Mouse (Mus musculus): ENCODE data around the gene Calhm5.
A peak's percentile ranks its signal among the peaks of the same experiment; 100 is the strongest.

Gene Calhm5

DNA sequence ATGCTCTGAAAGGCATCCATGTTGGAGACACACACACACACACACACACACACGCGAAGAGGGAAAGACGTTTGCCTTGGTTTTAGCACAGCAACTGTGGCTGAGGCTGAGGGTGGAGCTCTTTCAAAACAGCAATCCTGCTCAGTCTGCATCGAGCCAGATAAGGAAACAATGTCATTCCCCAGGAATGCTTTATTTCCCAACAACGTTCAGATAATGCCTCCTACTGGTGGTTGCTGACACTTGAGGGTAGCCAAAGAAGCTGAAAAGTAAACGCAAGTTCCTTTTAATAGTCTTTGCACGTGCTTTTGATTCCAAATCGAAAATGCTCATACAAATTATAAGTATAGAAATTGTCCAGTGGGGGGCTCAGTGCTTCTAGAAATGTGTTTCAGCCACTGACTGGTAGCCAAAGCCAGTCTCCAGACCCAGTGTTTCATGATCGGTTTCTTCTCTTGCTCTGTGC, at the start of gene Calhm5:
Gene Calhm5 (minus strand): TSS at position 102 of the 466 bp plus-strand sequence.
- peak; percentile 15 for DNase-seq (ENCODE audit: low spot score)

DNA sequence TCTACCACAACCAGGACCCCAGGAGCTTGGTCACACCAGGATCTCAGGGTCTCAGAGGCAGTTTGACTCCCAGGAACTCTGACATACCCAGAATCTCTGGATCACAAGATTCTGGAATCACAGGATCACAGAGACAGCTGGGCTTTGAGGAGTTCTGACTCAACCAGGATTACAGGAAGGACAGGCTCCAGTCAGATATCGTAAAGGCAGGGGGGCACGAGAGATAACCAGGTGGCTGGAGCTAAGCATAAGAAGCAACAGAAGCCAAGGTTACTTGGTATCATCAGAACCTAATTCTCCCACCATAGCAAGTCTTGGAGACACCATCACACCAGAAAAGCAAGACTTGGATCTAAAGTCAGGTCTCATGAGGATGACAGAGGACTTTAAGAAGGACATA, 45.4 kb upstream of the Calhm5 start:
- no peak for DNase-seq (ENCODE audit: low spot score)

GRCm38 (mm10) chr10:34139768-34140167, 43.4 kb upstream of the Calhm5 start:
- no peak for DNase-seq (ENCODE audit: low spot score)

- DNase-seq (ENCODE audit: low spot score) = no peak
Measured at GRCm38 (mm10) chr10:34138027-34138426, 41.7 kb upstream of the Calhm5 start.

- DNase-seq (ENCODE audit: low spot score) = no peak
Measured at GRCm38 (mm10) chr10:34136432-34136831, 40.1 kb upstream of the Calhm5 start.

DNA sequence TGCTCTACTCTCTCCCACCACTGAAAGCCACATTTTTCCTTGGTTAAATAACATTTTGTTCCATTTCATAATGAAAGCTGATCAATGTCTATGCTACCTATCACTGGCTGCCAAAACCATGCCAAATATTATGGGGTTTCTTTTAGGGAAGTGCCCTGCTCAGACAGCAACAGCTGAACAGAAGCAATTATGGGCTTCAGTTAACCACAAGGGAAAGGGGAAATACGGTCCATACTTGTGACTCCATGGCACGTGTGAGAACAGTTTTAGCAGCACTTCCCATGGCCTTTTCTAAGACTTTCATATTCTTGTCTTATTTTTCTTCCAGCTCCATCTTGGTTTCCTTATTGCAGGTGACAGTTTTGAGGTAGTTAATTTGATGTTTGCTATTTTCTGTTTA, 35.0 kb upstream of the Calhm5 start:
- no peak for DNase-seq (ENCODE audit: low spot score)

DNA sequence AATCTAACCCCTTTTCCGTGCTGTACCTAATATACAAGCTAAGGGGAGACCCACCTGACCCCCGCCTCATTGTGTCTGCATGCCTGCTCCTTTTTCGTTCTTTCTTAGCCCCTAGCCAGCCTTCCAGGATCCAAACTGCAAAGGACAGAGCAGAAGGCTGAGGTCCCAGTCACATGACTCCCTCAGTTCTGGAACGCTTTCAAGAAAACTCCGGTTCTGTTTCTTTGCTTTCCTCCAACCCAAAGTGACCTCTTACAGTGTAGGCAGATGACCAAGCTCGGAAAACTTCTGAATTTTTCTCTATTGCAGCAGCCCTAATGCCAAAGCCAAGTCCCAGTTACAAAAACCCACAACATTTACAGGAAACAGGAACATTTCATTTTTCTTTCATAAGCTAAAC, 32.1 kb upstream of the Calhm5 start:
- no peak for DNase-seq (ENCODE audit: low spot score)

GRCm38 (mm10) chr10:34127392-34128378, 31.4 kb upstream of the Calhm5 start, which contains the start of gene Calhm6:
Gene Calhm6, minus strand, starts transcription at chr10:34127984.
- DNase-seq (ENCODE audit: low spot score) = peak; percentile 55

DNA sequence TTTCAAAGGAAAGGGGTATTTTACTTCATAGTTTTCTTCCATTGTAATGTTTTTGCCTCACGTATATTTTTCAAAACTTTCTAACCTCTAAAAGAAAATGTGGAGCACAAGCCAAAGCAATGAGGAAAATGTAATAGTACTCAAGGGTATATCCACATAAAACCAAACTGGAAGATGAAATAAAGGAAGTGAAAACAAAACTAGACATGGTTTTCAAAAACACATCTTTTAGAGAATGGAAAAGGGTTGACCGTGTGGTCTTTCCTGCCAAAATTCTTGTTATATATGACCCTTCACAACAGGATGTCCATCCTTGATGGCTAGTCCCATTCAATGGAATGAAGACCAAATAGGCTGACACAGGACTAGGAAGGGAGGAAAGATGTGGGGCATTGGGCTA, 22.1 kb upstream of the Calhm5 start:
- no peak for DNase-seq (ENCODE audit: low spot score)

DNA sequence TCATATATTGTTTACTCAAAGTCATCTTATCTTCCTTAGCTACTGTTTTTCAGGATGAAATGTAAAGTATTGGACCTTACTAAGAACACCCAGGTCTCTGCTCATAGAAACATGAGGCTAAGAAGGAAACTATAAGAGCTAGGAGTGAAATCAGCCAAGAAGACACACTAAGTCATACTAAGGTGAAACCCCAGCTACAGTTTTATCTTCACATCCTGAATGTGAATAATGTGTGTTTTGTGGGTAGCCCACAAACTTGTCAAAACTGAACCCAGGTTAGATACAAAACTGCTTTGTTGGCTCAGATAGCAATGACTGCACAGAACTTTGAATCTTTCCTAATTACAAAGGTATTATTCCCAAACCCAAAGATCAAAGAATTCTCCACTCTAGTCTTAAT, 21.5 kb upstream of the Calhm5 start:
- no peak for DNase-seq (ENCODE audit: low spot score)

GRCm38 (mm10) chr10:34117131-34117530, 20.8 kb upstream of the Calhm5 start:
- DNase-seq (ENCODE audit: low spot score) = no peak

DNA sequence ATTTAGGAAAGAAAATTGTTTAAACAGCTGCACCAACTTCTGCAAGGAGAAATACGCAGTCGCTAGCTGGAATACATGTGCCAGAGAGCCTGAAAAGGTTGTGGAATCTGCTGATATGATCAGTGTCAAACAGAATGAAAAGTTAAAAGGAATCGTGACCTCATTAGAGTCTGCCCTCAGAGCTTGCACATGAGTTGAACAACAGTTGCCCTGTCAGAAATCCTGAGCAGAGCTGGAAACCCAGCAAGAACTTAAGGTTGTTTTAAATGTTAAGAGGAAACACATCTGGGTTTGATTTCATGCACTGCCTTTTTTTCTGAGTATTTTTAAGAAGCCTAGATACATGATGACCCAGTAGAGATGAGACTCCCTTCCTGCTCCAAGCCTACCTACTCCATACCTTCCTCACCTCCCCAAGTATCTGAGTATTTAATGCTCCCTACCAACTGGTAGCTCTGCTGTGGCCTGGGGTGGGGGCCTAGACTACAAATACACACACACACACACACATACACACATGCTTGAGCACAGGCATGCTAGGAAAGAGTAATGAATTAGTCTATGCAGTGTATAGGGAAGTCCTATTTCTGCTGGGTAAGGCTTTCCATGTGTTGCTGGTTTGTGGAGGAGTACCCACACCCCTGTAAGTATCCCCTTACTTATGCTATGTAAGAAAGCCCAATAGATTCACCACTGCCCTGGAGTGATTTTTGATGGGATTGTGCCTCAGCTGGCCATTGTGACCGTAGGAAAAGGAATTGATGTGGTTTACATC, 15.8 kb upstream of the Calhm5 start:
- peak; percentile 12 for DNase-seq (ENCODE audit: low spot score)

GRCm38 (mm10) chr10:34110863-34111465, 14.6 kb upstream of the Calhm5 start:
- peak; percentile 80 for DNase-seq (ENCODE audit: low spot score)

DNA sequence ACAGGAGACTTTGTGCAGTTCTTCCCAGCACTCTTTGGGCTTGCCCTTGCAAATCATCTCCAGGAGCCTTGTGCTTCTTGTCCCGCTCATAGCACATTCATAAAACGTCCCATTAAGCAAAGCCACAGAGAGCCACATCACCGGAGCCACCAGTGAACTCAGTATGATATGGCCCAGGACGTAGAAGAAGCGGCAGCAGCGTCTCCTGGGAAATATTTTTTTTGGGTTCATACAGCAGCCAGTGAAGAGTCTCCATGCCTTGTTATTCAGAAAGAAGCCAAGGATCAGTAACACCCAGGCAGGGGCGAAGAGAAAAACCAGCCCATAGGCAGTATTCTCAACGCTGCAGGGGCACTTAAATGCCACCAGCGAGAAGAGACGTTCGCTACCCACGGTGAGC, 355 bp downstream of the Calhm5 start:
- no peak for DNase-seq (ENCODE audit: low spot score)

GRCm38 (mm10) chr10:34095147-34095546, 1.2 kb downstream of the Calhm5 start:
- no peak for DNase-seq (ENCODE audit: low spot score)

GRCm38 (mm10) chr10:34091888-34092287, 4.4 kb downstream of the Calhm5 start:
- DNase-seq (ENCODE audit: low spot score) = no peak

DNA sequence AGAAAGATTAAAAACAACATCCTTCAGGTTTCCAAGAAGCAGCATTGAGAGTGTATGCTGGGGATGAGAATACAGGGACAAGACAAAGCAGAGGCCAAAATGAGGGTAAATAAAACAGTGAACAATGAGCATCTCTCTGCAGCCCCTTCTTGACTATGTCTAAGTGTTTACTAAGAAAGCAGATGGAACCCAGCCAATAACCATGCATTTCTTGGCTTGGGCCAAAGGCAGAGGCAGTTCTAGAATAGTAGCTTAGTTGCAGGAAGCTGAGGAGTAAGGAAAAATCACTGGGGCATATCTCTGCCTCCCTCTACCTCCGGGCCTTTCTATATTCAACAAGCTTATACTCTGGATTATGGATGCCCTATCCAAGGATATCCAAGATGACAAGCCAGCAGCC, 5.8 kb downstream of the Calhm5 start:
- DNase-seq (ENCODE audit: low spot score) = no peak

- no peak for DNase-seq (ENCODE audit: low spot score)
Measured at GRCm38 (mm10) chr10:34089517-34089916, 6.8 kb downstream of the Calhm5 start.

DNA sequence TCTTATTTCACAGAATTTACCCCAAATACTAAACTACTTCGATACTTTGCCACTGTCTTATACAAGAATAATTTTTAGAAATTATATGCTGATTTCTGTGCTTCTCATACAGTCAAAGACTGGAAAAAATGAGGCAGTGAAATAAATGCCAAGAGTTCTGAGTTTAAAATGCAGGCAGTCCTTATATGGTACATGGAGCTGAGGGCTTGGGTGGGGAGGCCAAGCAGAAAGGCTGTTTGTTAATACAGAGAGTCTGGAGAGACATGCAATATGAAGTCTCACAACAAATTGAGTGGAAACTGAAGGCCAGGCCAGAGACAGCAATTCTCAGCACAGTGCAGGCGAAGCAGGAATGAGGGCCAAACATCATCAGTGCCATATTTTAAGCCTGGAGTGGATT, 7.8 kb downstream of the Calhm5 start:
- DNase-seq (ENCODE audit: low spot score) = no peak

- DNase-seq (ENCODE audit: low spot score) = no peak
Measured at GRCm38 (mm10) chr10:34086514-34086913, 9.8 kb downstream of the Calhm5 start.

GRCm38 (mm10) chr10:34074522-34075200, 21.7 kb downstream of the Calhm5 start:
- DNase-seq (ENCODE audit: low spot score) = no peak

DNA sequence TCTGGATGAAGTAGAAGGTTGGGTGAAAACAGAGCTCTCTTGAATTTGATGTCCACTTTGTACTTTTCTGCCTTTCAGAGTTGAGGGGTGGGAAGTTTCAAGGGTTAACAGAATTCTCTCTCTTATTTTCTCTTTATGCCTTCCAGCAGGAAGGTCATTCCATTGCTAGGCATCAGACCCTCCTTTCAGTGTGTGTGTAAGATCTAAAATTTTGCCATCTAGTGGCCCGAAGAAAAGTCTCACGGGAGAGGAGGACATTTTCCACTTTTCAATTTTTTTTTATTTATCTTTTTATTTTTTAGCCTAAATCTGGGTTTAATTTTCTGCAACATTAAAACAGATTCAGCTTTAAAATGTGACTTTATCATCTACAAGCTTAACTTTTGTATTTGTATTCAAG, 24.7 kb downstream of the Calhm5 start:
- no peak for DNase-seq (ENCODE audit: low spot score)
